Mouse (Mus musculus): ENCODE measurements around the gene Wwox. TPM values are rescaled to one million over a fixed set of nuclear protein-coding genes. Genes with fewer than 3 reads are reported as not detected.

The Wwox gene
- total RNA-seq, 2 experiments from 2014 or later = 14.2 to 14.3 TPM

DNA sequence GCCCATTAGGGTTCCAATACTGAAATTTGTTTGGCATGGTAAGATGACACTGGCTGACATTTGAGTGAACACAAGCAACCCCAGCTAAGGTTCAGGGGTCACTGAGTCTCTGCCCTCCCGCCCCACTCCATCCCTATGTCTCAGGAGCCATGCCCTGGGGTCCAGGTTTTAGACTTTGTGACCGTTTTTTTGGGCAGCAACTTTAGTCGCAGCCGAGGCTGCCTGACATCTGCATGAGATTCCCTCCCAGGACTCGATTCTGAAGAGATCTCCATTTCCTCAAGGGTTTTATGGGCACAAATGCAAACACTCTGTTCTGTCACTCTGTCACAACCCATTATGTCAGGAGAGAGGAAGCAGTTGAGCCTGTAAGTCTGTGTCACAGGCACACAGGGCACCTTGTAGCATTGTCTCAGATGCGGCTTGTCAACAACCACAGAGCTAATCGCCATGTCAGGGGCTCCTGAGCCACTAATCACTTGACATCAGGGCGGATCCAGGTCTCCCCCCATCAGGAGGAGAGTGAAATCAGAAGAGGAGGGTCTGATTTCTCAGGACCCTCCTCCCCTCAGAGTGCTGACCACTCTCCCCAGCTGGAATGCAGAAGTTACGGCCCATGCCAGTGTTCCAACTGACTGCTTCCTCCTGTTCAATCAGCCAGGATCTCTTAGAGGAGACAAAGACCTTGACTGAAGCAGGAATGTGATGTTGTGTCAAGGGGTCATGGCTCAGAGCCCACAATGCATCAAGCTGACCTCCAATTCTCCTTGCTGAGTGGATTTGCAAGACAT lies 704.3 kb downstream of the Wwox start:
- Histone ChIP-seq H3K4me3 (no peak overlapping the region), H3K27ac (no peak overlapping the region)
- TF ChIP-seq CTCF (conservative IDR thresholded peaks at IDR 0.05) = no peak
- no peak for DNase-seq (ENCODE audit: low spot score in 2 of 2)

DNA sequence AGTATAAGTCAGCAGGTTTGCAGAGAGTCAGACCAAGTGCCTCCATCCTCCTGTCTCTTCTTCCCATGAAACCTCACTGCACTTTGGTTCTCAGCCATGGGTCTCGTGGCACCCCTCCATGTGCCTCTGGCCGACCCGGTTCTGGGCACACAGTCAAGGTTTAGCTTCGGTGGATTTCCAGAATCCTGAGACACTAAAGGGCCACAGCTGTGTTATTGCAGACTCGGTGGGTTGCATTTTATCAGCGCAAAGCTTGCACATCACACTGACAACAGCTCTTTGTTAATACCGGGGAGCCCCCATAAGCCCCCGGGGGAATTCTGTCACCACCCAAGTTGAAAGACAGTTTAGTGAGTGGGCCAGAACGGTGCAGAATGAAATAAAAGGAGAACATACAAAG lies 707.6 kb downstream of the Wwox start:
- Histone ChIP-seq H3K27ac (no peak overlapping the region), H3K4me3 (no peak overlapping the region)
- no peak for DNase-seq (ENCODE audit: low spot score in 2 of 2)
- no peak for TF ChIP-seq CTCF (conservative IDR thresholded peaks at IDR 0.05)

DNA sequence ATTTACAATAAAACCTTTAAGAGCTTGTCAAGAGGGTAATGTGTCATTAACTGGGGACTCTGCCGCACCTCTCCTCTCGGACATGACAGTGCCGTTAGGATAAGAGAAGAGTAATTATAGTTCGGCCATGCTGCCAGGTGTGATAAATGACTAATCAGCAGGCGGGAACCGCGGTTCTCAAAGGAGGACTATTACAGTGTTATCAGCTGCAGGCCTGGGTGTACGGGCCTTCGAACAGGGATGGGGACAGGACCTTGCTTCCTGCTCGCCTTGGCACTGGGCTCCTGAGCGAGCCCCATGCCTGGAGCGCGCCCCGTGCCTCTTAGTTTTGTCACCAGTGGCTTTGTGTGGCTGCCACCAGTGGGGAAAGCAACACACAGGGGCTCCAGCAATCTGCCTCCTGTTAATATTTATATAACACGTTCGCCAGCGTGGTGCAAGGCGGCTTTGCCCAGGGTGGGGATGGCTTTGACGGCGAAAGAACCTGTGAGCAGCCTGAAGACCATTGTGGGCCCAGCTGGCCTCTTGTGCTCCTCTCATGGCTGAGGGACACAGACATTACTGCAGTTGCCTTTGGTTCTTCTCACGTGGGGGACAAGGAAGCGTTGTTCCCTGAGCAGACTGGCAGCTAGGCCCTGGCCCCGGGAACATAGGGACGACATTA lies 711.1 kb downstream of the Wwox start:
- DNase-seq (ENCODE audit: low spot score in 2 of 2) = no peak
- H3K4me3 ChIP-seq = no peak overlapping the region
- H3K27ac ChIP-seq = no peak overlapping the region
- no peak for TF ChIP-seq CTCF (conservative IDR thresholded peaks at IDR 0.05)

DNA sequence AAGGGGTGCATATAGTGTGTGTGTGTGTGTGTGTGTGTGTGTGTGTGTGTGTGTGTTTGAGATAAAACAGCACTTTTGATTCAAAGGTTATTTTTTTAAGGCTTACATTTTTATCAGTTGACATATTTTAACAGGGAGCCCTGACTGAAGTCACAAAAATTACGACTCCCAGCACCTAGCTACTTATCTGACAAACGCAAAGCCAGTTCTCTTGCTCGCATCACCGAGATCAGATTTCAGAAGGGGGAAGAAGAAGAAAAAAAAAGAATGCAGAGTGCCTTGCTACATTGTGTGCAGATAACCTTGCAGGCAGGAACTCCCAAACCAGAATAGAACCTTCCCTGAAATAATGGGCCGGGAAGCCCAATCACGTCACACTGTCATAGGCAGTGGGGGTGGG lies 712.0 kb downstream of the Wwox start:
- TF ChIP-seq CTCF (conservative IDR thresholded peaks at IDR 0.05) = no peak
- Histone ChIP-seq H3K4me3 (no peak overlapping the region), H3K27ac (no peak overlapping the region)

DNA sequence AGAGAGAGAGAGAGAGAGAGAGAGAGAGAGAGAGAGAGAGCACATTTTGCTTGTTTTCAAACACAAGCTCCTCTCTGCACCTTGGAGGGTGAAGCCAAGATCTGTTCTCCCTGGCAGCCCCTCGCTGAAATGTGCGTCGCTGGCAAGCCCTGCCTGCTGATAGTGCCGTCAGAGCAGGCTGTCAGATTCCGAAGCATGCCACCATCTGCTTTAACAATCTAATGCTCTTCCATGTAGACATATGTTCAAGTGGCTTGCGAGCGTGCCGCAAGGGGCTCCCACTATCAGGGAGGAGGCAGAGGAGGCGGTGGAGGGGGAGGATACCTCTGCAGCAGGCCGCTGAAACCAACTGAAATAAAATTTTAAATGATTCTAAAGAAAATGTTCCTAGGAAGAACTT lies 714.6 kb downstream of the Wwox start:
- TF ChIP-seq CTCF (conservative IDR thresholded peaks at IDR 0.05) = no peak
- DNase-seq (ENCODE audit: low spot score in 2 of 2) = peak; percentile 41 to 71
- H3K4me3 ChIP-seq = no peak overlapping the region
- no peak overlapping the region for H3K27ac ChIP-seq

More for the DNA sequence above, 712.0 kb downstream of the Wwox start:
- no peak for DNase-seq (ENCODE audit: low spot score in 2 of 2)

DNA sequence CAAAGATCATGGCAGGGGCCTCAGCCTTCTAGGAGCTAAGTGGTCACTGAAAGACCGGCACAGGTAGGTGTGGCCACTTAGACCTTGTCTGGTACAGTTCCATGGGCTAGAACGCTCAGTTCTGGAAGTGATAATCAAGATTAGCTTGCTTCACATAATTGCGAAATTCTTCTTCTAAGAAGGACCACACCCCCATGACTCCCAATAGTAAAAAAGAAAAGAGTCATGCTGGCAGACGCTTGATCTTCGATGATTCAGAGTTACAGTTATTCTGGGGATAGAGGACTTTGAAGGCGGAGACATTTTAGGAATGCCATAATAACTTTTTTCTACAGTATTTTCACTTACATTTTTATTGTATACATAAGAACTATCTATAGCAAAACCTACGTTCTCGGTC lies 716.7 kb downstream of the Wwox start:
- no peak for DNase-seq (ENCODE audit: low spot score in 2 of 2)
- Histone ChIP-seq H3K4me3 (no peak overlapping the region), H3K27ac (no peak overlapping the region)
- TF ChIP-seq CTCF (conservative IDR thresholded peaks at IDR 0.05) = no peak

DNA sequence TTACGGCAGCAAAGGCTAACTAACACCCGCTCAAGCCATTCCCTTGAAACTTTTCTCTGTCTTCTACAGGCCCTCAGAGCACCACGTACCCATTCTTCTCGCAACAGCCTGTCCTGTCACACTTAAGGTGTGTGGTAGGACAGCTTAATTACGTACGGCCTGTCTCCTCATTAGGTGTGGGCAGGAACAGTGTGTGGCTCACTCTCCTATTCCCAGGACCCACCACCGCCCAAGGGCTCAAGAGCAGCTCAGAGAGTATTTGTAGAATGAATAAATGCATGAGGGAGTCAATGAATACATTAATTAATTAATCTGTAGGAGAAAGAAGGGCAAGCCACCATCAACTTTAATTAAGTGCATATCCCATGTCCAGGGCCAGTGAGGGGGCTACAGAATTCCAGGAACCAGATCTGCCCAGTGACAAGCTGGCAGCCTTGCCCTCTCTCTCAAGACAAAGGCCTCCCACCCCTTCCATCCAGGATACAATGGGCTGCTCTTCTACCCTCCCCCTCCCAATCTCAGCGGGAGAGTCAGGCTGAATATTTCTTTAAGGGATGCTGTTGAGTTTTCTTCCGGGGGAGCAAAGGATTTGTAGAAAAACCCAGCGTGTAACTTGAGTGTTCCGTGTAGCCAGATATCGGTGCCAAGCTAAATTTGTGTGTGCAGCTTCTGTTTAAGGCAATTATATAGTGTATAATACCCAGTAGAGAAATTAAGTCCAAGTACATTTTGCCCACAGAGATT lies 718.7 kb downstream of the Wwox start:
- H3K27ac ChIP-seq = no peak overlapping the region
- no peak for TF ChIP-seq CTCF (conservative IDR thresholded peaks at IDR 0.05)
- no peak for DNase-seq (ENCODE audit: low spot score in 2 of 2)
- H3K4me3 ChIP-seq = no peak overlapping the region

DNA sequence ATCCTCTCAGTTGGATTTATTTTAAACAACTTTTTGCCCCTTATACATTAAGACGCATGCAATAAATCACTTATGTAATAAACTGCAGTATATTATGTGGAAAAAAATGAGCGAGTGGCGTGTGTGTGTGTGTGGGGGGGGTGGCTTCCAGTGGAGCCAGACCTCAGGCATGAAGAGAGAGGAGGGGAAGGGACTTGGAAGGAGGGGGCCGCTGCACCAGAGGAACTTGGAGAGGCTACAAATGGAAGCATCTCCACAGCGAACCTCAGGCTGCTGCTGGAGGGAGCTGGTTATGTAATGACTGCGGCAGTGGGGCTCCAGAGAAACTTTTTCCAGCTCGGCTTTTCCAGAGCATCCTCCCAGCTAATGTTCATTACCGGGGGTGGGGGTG lies 719.3 kb downstream of the Wwox start:
- DNase-seq (ENCODE audit: low spot score in 2 of 2) = no peak
- TF ChIP-seq CTCF (conservative IDR thresholded peaks at IDR 0.05) = no peak
- no peak overlapping the region; the same call in 1 of the 2 replicates for H3K4me3 ChIP-seq
- H3K27ac ChIP-seq = no peak overlapping the region

DNA sequence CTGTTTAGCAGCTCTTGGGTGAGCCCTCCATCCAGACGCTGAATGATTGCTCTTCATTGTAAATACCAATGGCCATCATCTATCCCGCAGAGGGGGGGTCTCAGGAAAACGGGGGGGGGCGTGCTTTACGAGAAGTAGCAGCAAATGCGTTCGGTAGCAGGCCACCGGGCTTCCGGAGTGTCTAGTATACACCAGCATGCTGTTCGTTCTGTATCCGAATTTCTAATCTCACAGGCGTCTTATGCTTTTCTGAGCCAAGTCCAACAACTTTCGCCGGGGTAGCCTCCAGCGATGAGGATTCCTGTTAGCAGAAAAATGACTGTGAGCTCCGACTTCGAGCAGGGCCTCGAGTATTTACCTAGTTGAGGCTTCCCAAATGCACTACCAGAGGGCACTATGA lies 719.8 kb downstream of the Wwox start:
- TF ChIP-seq CTCF (conservative IDR thresholded peaks at IDR 0.05) = no peak
- Histone ChIP-seq H3K4me3 (peak overlapping the region; percentile 48), H3K27ac (peak overlapping the region; percentile 48; the same call in 1 of the 2 replicates)
- DNase-seq (ENCODE audit: low spot score in 2 of 2) = no peak

DNA sequence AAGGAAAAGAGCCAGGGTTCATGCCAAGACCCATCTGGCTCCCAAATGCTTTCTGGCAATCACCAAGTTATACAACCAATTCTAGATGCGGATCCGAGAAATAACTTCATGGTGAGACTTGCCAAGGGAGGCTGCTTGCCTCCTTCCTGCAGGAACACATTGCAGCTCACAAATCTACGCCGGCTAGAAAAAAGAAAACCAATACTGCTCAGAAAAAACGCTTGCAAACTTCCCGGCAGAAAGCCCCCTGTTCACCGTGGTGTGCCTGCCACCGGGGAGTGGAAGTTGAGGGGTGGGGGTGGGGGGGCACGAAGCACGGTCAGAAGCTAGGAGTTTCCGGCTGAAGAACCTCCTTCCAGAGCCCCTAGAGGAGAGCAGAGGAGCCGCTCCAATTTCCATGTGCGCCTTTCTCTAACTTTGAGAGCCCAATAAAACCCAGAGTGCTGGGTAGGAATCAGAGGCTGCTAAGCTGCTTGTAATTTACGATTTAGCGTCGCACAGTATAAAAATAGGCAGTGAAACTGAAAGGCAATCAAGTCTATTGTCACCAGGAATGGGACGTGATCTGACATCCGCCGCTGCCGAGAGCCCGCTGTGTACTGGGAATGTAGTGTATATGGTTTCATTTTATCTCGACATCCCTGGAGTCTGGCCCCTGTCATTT lies 720.4 kb downstream of the Wwox start:
- H3K27ac ChIP-seq = peak overlapping the region; percentile 48; the same call in 1 of the 2 replicates
- peak overlapping the region; percentile 48 for H3K4me3 ChIP-seq
- peak; percentile 32 to 48 for DNase-seq (ENCODE audit: low spot score in 2 of 2)
- peak; percentile 65 for TF ChIP-seq CTCF (conservative IDR thresholded peaks at IDR 0.05)

DNA sequence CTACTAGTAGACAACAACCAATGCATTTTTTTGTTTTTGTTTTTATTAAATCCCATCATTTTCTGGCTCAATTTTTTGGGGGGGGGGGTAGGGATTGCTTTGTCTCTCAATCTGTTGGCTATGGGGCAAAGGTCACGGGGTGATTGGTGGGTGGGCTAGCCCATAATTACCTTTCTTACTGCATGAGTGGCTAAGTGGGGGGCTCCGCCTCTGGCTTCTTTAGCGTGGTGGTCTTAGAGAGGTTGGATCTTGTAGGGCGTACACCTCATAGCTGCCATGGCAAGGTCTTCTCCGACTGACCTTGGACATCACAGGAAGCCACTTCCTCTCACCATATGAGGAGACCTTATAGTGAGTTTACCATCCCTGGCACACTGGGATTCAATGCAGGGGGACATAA lies 721.0 kb downstream of the Wwox start:
- DNase-seq (ENCODE audit: low spot score in 2 of 2) = no peak
- TF ChIP-seq CTCF (conservative IDR thresholded peaks at IDR 0.05) = no peak
- Histone ChIP-seq H3K4me3 (peak overlapping the region; percentile 48), H3K27ac (peak overlapping the region; percentile 48; the same call in 1 of the 2 replicates)

DNA sequence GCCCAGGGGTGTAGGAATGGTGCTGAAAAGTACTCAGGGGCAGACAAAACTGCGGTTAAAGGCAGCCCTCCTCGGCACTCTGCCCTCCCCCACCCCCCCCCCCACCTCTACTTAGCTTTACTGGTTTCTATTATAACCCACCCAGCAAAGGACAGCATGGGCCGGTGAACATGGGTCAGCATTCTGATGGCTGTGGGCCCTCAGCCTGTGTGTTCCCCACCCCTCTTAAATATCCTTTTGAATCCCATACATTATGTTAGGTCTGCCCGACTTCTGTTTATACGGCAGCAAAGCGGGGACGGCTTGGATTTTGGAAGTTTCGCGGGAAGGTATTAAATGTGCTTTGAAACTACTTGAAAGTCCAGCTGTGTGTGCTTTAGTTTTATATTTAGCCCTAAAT lies 722.1 kb downstream of the Wwox start:
- Histone ChIP-seq H3K4me3 (no peak overlapping the region), H3K27ac (no peak overlapping the region)
- DNase-seq (ENCODE audit: low spot score in 2 of 2) = no peak
- TF ChIP-seq CTCF (conservative IDR thresholded peaks at IDR 0.05) = no peak

DNA sequence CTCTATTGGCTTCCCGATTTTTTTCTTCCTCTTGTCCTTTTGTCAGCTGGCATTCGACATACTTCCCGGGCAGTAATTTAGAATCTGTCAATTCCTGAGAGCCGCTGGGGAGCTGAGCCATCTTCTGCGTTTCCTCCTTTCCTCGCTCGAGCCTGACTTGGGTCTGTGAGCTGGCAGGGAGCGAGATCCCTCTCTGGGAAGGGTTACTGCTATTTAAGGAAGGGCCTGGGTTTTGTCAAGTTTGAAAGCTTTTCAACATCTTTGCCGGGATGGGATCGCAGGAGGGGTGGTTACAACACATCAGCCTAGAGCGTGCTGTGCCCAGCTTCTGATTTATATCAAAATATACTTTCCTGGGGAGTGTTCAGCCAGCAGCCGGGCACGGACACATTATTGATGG lies 725.4 kb downstream of the Wwox start:
- TF ChIP-seq CTCF (conservative IDR thresholded peaks at IDR 0.05) = no peak
- H3K4me3 ChIP-seq = no peak overlapping the region

More for the DNA sequence above, 725.4 kb downstream of the Wwox start:
- no peak for DNase-seq (ENCODE audit: low spot score in 2 of 2)
- no peak overlapping the region for H3K27ac ChIP-seq

Data from layer of hippocampus, adult 2 months (tissue).